Mouse (Mus musculus) small intestine, adult 2 months (tissue): ENCODE results near the gene Ncoa3.
A peak's percentile ranks its signal among the peaks of the same experiment; 100 is the strongest.

Source experiments
- CTCF ChIP-seq: fragments of 200-500 bp; IDR thresholded peaks from 2 replicates; pipeline ENCODE4 v1.5.1; 2012; ENCODE audit warnings: low read depth, mild to moderate bottlenecking, control low read depth, inconsistent platforms, low read length, moderate library complexity, mixed read lengths; ENCODE audit not compliant: insufficient replicate concordance, insufficient read length; ENCODE audit errors: extremely low read depth
- POLR2A ChIP-seq: fragments of 200-500 bp; IDR thresholded peaks from 2 replicates; pipeline ENCODE4 v1.6.1; 2012; ENCODE audit warnings: low read depth, mild to moderate bottlenecking, control low read depth, inconsistent platforms, low read length, moderate library complexity

GRCm38 (mm10) chr2:166082193-166082592 lies 89.8 kb downstream of the Ncoa3 start:
- peak; percentile 88; the same call in 1 of the 2 replicates for TF ChIP-seq CTCF
- TF ChIP-seq POLR2A: no peak
